Mouse (Mus musculus): ENCODE data around the gene Slc7a10.

The Slc7a10 gene

DNA sequence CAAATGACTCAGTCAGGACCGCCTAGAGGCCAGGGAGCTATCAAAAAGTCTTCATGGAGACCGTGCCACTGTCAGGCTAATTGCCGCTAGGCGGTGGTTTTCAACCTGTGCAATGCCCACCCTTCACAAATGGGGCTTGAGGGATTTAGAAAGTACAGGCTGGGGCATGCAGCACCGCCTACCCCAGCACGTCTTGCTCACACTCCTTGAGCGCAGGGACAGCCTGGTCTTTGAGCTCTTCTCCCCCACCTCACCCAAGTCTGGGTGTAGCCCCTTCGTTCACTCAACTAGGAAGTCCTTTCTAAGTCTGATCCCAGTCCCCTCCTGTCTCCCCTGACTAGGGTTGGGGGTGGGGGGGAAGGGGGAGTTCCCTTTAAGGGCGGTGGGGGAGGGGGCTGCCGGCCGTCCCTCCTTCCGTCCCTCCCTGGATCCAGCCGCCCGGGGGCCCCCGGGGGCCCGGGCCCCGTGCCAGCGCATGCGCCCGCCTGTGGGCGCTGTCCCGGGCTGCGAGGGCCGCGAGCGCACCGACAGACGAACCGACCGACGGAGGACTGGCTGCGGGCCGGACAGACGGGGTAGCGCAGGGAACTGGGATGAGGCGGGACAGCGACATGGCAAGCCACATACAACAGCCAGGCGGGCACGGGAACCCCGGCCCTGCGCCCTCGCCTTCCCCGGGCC is at the start of gene Slc7a10:
Slc7a10 (plus strand) TSS at position 497 of the 681 bp plus-strand sequence.
- in situ Hi-C loops (cut with MseI, MboI), result no loop called here

DNA sequence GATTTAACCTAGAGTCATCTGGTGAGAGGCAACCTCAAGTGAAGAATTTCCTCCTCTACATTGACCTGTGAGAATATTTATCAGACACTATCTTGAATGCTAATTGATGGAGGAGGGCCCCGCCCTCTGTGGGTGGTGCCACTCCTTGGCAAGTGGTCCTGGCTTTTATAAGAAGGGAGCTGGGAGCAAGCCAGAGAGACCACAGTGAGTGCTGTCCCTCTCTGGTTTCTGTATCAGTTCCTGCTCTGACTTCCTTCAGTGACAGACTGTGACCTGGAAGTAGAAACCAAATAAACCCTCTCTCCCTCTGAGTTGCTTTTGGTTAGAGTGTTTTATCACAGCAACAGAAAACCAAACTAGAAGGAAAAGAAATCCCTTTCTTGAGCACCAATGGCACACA is 48.7 kb upstream of the Slc7a10 start:
- in situ Hi-C loops (cut with MseI, MboI), result no loop called here

DNA sequence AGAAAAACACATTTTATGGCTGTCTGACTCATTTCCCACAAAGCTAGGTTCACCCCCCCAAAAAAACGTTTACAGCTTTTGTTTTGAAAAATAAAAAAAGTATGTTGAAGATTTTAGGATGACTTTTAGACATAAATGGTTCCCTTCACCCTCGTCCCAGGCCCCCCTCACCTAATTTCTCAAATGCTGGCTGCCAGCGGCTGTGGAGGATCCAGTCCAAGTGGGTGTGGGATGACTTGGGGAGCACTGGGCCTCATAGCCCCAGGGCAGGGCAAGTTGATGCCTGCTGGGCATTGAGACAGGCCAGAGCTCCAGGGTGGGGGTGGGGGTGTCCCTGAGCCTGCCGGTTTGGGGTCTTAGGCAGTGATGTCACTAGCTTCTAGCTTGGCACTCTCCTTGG is 47.7 kb upstream of the Slc7a10 start:
- in situ Hi-C loops (cut with MseI, MboI), result no loop called here

DNA sequence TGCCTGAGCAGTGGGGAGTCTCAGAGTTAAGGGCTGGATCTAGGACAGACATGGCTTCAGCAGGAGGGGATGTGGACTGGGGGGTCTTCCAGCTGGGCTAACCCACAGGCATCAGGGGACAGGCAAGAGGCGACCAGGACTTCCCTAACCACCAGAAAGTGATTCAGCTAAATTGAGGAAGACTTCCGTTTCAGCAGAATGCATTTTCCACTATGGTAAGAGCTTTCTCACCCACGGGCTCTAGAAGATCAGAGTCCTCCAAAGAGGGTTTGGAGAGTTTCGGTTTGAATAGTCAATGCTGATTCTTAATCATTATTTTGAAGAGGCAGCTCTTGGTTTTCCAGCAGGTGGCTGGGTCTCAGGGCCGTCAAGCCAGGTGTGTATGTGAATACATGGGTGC is 46.3 kb upstream of the Slc7a10 start:
- in situ Hi-C loops (cut with MseI, MboI), result no loop called here

DNA sequence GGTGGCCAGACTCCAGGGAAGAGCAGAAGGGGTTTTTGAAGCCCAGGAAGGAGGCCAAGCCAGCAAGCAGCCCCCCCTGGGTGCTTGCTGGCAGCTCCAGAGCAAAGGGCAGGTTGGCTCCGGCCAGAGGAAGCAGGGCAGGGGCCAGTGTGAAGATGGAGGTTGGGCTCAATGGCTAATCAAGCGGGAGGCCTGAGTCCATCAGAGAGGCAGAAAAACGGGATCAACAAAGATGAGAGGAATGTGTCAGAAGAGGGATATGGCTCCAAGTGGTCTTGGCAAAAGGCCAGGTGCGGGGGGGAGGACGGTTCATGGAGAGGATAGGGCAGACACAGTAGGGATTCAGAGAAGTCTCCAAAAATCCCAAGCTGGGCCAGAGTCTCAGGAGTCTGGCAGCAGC is 44.7 kb upstream of the Slc7a10 start:
- in situ Hi-C loops (cut with MseI, MboI), result no loop called here

DNA sequence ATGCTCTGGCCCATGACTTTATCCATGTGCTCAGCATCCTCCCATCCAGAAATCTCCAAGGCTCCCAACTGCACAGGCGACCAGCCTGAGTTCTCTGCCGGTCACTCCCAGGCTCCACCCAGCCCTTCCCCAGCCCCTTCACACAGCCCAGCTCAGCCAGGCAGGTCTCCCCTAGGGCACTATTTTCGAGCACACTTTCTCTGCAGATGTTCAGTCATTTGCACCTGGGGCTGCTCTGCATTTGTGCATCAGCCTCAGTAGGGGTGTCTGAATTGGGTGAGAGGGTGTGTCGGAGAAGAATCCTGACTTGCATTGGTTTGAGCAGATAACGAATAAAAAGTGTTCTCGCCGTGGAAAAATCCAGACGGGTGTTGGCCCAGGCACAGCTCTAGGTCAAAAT is 43.7 kb upstream of the Slc7a10 start:
- in situ Hi-C loops (cut with MseI, MboI), result no loop called here

DNA sequence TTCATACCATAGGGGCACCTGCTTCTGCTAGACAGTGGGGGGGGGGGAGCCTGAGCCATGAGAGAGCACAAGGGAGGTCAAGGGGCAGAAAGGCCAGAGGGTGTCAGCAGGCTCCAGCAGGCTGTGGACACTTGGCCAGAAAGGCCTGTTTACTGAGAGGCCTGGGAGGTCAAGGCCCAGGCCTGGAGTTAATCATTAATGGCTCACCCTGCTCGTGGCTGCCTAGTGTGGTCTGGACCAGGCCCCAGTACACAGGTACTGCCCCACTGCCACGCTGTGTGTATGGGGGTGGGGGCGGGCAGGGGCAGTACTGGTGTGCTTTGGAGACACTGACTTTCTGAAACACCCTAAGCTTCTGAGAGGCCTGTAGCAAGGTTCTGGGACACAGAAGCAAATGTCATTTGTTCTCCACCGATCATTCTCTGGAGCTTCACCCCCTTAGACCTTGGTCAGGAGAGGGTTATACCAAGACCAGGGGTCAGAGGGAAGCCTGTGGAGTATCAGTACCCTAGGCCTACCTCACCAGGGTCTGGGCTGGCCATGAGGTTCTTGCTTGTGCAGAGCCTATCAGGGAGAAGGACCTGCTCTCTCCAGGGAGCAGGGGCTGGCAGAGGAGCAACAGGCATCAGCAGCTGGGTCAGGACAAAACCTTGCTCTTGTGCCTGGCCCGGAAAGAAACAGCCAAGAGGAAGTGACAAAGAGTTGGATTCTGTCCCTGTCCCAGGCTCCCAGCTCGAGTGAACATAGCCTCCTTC is 42.1 kb upstream of the Slc7a10 start:
- in situ Hi-C loops (cut with MseI, MboI), result no loop called here

DNA sequence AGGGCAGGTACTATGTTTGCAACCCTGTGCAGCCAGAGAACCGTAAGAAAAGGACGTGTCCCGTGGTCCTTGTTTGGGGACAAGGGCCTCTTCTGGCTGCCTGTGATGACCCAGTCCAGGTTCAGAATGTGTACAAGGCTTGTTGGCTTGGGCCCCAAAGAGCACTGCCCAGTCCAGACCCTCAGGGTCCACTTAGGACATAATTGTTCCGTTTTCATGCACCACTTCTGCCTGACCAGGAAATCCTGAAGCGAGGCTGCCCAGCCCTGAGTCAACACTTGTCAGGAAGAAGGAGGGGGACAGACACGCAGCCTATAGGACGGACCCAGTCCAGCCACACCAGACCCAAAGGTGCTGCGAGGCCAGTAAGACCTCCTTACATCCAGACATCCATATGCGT is 41.1 kb upstream of the Slc7a10 start:
- in situ Hi-C loops (cut with MseI, MboI), result no loop called here

DNA sequence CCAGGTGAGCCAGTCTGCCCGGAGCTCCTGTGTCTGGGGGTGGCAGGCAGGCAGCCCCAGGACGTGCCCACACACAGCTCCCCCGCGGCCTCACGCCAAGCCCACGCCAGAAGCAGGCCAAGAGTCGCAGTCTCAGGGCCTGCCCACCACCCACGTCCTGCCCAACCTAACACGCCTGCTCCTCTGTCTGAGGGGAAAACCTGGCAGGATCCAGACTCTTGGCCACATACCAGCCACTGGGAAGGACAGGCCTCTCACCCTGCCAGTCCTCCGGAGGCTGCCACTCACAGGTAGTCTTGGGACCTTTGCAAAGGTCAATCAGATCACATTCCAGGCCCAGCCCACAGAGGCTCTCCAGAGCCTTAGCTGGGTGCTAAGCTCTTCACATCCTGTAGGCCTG is 39.9 kb upstream of the Slc7a10 start:
- in situ Hi-C loops (cut with MseI, MboI), result no loop called here

DNA sequence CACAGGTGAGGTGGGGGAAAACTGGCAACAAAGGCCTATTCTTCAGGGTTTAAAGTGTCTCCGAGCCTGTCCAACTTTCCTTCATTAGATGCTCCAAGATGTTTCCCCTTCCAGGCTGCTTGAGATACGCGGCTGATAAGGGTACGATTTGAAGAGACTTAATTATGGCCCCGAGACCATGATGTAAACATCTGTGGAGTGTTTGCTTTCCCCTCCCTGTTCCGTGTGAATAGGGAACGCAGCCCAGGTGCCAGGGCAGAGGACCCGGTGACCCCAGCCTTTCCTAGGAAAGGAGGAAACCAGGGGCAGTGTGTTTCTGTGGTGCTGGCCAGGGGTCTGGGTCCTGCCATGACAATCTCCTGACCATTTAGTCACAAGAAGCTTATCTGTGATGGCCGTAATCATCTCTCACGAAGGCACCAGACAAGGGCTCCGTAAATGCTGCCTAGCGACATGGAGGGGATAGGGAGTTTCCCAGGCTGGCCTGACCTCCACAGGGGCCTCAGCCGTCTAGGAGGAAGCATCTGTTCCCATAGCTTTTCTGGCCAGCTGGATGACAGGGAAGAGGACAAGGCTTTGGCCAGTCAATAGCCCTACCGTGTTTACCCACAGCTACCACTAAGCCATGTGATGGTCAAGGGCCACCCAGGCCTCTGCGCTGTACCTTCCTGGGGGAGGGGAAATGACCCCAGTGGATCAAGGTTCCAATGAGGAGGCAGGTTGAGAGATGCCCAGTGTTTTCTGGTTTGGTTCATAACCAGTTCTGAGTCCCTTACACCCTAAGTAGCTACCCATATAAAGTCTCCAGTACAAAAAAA is 36.4 kb upstream of the Slc7a10 start:
- in situ Hi-C loops (cut with MseI, MboI), result no loop called here

DNA sequence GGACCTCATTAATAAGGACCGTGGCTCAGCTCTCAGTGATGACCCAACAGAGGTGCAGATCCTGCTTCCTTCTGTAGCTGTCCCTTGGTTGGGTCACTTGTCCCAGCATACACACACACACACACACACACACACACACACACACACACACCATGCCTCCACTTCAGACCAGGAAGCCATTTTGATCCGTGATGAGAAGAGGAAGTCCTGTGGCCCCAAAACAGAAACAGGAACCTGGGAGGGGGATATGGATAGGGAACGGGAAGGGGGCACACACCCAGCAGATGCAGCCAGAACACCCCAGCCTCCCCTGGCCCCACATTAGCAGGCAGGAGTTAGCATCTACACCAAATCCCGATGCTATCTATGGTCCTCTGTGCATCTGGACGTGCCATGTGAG is 35.3 kb upstream of the Slc7a10 start:
- in situ Hi-C loops (cut with MseI, MboI), result no loop called here

DNA sequence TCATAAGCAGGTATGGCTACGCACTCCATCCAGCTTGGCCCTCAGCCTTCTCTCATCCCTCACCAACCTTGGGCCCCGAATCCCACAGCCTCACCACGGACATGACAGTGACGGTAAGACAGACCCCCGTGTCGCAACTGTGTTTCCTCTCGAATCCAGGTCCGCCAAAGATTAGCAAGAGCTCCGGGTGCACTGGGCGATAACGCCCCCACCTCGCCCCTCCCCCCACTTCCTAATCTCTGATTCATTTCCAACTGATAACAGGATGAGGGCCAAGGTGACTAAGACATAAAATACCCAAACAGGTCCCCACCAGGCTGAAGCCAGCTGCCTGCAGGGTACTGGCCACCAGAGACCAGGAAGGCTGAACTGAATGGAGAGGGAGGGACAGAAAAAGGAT is 31.7 kb upstream of the Slc7a10 start:
- in situ Hi-C loops (cut with MseI, MboI), result no loop called here

DNA sequence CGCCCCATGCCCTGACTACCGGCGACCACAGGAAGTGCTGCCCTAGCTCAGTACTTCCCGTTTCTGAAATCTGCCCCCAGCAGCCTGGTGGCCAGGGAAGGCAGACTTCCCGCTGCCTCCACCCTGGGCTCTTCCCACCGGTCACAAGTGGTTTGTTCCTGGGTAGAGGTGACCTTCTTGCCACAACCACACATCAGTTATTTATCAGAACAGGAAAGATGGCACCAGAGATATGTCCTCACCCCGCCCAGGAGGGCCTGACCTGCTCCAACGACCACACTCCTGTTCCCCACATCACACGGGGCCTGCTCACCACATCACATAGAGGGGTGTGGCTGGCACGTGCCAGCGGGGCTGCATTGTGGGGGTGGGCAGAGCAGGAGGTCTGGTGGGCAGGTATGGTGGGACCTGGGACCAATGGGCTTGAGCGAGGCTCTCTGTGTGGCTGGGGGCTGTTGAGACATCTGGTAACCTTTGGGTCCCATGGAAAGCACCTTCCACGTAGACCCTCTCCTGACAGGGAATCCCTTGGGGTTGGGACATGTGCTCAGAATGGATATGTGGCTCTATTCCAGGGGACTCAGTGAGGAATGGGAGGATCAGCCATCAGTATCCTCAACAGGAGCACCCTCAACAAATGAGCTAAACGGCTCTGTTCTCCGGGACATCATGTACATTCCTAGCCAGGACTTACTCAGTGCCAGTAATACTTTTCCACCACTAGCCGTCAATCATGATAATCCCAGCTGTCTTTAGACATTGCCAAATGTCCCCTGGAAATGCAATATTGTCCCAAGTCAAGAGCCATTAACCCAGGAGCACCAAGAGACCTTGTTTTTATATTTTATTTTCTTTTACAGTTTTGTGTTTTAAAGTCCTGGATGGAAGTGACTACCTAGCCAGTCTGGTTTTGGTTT is 29.4 kb upstream of the Slc7a10 start:
- in situ Hi-C loops (cut with MseI, MboI), result no loop called here

DNA sequence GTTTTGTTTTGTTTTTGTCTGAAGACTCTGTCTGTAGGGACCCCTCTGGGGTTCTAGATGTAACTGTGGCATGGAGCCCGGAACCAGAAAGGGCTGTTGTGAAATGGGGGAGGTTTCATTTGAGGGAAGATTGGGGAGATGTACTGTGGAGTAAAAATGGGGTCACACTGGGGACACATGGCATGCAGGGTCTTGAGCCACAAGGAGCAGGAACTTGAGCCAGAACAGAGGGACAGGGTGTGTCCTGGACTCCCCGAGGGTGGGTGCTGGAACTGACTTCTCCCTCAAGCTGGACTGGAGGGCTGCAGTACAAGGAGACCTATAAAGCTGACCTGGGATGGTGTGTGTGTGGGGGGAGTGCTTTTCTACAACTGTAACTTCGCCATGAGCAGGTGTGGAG is 28.7 kb upstream of the Slc7a10 start:
- in situ Hi-C loops (cut with MseI, MboI), result no loop called here

DNA sequence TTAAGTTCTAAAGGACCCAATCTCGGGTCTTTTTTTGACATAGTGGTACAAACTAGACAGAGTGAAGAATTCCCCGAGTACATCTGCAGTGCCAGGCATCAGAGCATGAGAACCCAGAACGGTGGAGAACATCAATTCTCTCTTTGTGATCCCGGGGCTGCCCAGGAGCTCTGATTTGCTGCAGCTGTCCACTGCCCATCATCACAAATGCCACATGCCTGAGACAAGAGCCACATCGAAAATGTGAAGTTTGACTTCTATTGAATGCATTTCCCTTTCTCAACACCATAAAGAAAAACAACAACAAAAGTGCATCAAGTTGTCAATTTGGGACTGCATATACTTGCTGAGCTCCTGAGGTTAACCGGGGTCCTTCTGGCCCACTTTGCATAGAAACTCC is 23.7 kb upstream of the Slc7a10 start:
- in situ Hi-C loops (cut with MseI, MboI), result no loop called here

DNA sequence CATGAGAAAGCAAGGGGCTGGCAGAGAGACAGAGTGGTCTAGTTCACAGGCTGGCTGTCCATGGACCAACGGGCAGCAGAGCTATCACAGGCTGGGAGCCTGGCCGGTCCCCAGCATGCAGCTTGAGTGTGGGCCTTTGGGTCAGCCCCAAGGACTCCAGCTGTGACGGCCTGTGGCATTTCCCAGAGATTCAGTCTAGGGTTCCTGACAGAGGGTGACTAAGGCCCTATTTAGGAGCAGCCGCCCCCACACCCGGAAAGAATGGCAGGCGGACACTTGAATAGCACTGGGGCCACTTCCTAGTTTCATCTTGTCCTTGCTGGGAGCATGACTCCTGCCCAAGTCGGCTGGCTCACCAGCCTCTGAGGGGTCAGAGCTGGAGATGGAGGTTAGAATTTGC is 22.6 kb upstream of the Slc7a10 start:
- in situ Hi-C loops (cut with MseI, MboI), result no loop called here

DNA sequence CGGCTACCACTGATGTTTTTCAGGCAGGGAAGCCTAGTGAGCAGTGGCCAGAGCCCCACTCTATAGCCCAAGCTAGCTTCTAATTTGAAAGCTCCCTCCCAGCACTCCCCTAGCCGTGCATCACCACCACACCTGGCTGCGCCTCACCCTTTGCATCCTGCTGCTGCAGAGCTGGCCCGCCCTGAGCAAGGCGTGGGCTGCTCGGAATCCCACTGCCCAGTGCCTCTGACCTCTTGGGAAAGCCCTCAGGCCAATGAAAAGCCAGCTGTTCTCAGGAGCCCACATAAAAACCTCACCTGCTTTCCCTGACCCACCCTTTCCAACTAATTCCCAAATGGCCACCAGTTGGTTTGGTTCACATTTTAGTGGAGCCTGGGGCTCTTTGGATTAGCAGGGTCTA is 22.1 kb upstream of the Slc7a10 start:
- in situ Hi-C loops (cut with MseI, MboI), result no loop called here

DNA sequence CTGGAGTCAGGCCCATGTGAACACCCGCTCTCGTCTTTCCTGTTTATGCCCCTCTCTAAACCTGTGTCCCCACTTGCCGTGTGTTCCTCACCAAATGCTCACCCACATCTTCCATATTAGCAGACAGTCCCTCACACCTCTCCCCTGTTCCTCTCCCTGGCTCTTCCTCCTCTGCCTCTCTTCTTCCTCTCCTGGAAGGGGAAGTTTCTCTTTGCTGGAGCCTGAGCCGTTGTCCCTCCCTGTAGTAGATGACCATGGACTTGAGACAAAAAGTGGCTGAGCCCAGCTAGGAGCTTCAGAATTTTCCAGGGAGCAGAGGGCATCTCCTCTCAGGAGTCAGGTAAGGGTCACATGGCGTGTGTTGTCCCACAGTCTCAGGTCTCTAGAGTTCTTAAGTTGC is 19.2 kb upstream of the Slc7a10 start:
- in situ Hi-C loops (cut with MseI, MboI), result loop anchor here in 1 of 2 experiments (5.0 kb wide), 1 partner anchor 45 kb away; no protein-coding TSS in a partner anchor

DNA sequence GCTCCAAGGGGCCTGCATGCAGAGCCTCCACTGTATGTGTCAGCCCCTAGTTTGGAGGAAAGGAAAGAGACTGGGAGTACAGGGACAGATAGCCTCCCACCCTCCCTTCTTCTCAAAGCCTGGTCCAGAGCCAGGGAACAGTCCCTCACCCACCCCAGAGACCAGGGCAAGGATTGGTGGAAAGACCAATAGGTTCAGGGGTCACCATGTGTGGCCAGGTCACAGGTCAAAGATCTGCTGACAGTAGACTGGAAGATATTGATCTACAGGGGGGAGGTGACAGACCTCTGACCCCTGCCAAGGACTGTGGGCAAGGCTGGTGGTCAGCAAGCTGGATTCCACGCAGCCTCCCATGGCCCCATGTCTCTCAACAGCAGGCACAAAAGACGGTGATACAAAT is 18.3 kb upstream of the Slc7a10 start:
- in situ Hi-C loops (cut with MseI, MboI), result loop anchor here in 1 of 2 experiments (5.0 kb wide), 1 partner anchor 46 kb away; no protein-coding TSS in a partner anchor

DNA sequence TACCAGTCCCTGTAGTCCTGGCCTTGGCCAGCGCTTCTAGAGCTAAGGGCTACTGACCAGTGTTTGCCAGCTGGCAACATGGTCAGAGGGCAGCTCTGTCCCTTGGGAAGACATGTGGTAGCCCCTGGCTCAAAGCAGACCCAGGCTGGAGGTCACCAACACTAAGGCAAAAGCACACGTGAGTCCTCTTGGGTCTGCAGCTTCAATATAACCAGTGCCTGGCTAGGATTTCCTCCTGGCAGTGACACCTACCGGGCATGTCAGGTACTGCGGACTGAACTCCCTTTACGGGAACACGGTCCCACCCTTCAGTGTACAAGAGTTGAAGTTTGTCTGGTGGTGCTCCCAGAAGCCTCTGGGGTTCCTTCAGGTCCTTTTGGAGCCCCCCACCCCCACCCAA is 16.8 kb upstream of the Slc7a10 start:
- in situ Hi-C loops (cut with MseI, MboI), result loop anchor here in 1 of 2 experiments (5.0 kb wide), 1 partner anchor 47 kb away; no protein-coding TSS in a partner anchor

DNA sequence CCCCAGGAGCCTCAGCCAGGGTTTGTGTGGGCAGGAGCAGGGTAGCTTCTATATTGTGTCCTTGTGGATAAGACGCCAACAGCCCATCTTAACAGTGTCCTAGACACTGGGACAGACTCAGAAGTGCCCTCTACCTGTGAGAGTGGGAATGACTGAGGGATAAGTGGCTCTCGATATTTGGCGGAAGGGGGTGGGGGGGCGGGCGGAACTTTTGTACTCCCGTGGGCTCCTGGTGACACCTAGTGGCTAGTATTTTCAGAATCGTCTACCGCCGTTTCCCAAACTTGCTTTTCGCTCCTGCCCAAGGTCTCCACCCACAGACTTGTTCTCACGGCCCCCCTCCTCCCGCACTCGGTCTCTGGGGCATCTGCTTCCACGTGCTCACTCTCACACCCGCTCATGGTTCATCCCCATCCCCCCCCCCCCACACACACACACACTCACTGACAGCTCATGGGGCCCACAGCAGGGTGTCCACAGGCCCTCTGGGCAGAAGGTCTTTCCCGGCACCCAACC is 14.3 kb upstream of the Slc7a10 start:
- in situ Hi-C loops (cut with MseI, MboI), result loop anchor here (5.0 kb wide), 2 partner anchors 55 to 145 kb away; partner anchors contain the start of gene Cebpa (in 1 of the 2)
